Mouse (Mus musculus) forebrain, embryonic 12.5 days (tissue): ENCODE results near the gene Crybb2. TPM values are rescaled to one million over a fixed set of nuclear protein-coding genes. Genes with fewer than 3 reads are reported as not detected.
A peak's percentile ranks its signal among the peaks of the same experiment; 100 is the strongest.
"Not testable (repeated sequence)": the region's sequence is repeated elsewhere in the genome, so short reads cannot be mapped to it uniquely, and the experiment has no call there.

ENCODE experiments used
- ATAC-seq: fragments of 200-750 bp; cut with Nextera tagmentation; 2 replicates; pipeline ENCODE4 v1.8.0; 2017; ENCODE audit warnings: moderate TSS enrichment; ENCODE audit not compliant: low FRiP score
- H3K27ac ChIP-seq: fragments of 300-500 bp; sonication (generic); 2 replicates; pipeline ENCODE4 v1.5.1; 2016; ENCODE audit warnings: mild to moderate bottlenecking
- H3K27me3 ChIP-seq: fragments of 300-500 bp; sonication (generic); 2 replicates; pipeline ENCODE4 v1.6.1; 2016; ENCODE audit warnings: mild to moderate bottlenecking
- H3K36me3 ChIP-seq: fragments of 300-500 bp; sonication (generic); replicated peaks from 2 replicates; pipeline ENCODE4 v1.6.1; 2016; ENCODE audit warnings: mild to moderate bottlenecking
- H3K4me1 ChIP-seq: fragments of 300-500 bp; sonication (generic); 2 replicates; pipeline ENCODE4 v1.6.1; 2016
- H3K4me2 ChIP-seq: fragments of 300-500 bp; sonication (generic); 2 replicates; pipeline ENCODE4 v1.6.1; 2016; ENCODE audit warnings: mild to moderate bottlenecking, moderate library complexity
- H3K4me3 ChIP-seq: fragments of 300-500 bp; sonication (generic); replicated peaks from 2 replicates; pipeline ENCODE4 v1.5.1; 2016; ENCODE audit warnings: mild to moderate bottlenecking
- H3K9ac ChIP-seq: fragments of 300-500 bp; sonication (generic); 2 replicates; pipeline ENCODE4 v1.6.1; 2016; ENCODE audit warnings: mild to moderate bottlenecking
- H3K9me3 ChIP-seq: fragments of 300-500 bp; sonication (generic); 2 replicates; pipeline ENCODE4 v1.6.1; 2016
- WGBS: fragments of 180-500 bp; shearing (Covaris S2); methylation state at CpG from one replicate; pipeline ENCODE4 v1.1.7; 2016; 5-methylcytosine and 5-hydroxymethylcytosine counted together
- polyA plus RNA-seq: library from polyadenylated mRNA; unstranded; fragments of >200 nt; fragmentation: Nextera tagmentation; extraction: Ambion mirVana; gene quantifications from 2 replicates; pipeline ENCODE4 v1.2.1, GENCODE M21; 2016

The Crybb2 gene
- polyA plus RNA-seq, result not detected in 2 replicates

DNA sequence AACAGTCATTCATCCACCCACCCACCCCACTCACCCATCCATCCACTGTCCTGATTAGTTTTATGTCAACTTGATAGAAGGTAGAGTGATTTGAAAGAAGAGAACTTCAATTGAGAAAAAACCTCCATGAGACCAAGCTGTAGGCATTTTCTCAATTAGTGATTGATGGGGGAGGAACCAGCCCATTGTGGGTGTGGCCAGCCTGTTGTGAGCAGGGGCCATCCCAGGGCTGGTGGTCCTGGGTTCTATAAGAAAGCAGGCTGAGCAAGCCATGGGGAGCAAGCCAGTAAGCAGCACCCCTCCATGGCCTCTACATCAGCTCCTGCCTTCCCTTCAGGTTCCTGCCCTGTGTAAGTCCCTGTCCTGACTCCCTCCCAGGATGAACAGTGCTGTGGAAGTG lies at the start of gene Crybb2:
Gene Crybb2 (minus strand): TSS at position 101 of the 400 bp plus-strand sequence.
- no peak for ATAC-seq
- H3K9me3 ChIP-seq, result no peaks in the 10 kb centered on the region
- H3K27ac ChIP-seq, result no peak within 1 kb of the TSS

DNA sequence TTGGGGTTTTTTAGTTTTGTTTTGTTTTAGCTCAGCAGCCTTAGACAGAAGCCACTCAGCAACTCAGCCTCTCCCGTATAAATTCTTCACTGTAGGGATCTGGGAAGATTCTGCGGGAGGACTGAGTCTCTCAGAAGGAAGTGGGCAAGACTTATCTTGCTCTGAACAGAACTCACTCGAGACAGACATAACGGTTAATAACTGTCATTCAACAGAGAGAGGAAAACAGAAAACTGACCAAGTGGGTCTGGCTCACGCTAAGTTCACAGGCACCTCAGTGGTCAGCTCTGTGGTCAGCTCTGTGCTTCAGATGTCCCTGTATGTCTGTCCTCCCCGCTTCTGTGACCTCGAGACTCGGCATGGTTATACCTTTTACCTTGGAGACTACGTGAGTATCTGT lies 49.4 kb upstream of the Crybb2 start:
- Histone ChIP-seq H3K27ac (peak overlapping the region; percentile 69; the same call in 1 of the 2 replicates), H3K4me2 (no peak overlapping the region), H3K9ac (no peak overlapping the region), H3K4me1 (peaks cover 48% of the 10 kb centered on the region), H3K9me3 (no peaks in the 10 kb centered on the region), H3K36me3 (no peaks in the 10 kb centered on the region), H3K27me3 (no peaks in the 10 kb centered on the region), H3K4me3 (no peak overlapping the region)
- no peak for ATAC-seq
- WGBS, result 85% methylated on average over 9 of the region's 9 CpGs

More for the DNA sequence above, at the start of gene Crybb2:
- no peaks in the 10 kb centered on the region for H3K36me3 ChIP-seq
- H3K4me2 ChIP-seq, result no peak within 1 kb of the TSS
- H3K9ac ChIP-seq, result no peak within 1 kb of the TSS
- 0 out of 2 replicates have a peak, but pooled peaks cover 5% of the 10 kb centered on the region for H3K4me1 ChIP-seq
- H3K4me3 ChIP-seq, result no peak within 1 kb of the TSS
- H3K27me3 ChIP-seq, result no peaks in the 10 kb centered on the region

DNA sequence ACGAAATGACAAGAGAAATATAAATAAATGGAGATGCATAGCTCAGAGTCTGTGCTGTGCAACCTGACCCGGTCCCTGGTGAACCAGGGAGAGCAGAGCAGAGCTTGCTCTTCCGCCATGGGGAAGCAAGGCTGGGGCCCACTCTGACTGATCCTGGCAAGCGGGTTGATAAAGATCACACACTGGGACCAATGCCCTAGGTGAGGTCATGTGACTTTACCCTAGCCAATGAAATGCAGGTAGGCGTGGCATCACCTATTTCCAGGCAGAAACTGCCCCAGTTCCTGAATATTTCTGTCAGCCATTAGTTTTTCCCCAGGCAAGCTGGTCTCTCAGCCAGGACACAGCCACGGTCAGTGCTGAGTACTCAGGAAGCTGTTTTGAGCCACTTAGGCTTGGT lies 48.8 kb upstream of the Crybb2 start:
- no peak overlapping the region for H3K9ac ChIP-seq
- no peaks in the 10 kb centered on the region for H3K36me3 ChIP-seq
- H3K4me1 ChIP-seq, result peaks cover 52% of the 10 kb centered on the region
- H3K27ac ChIP-seq, result no peak overlapping the region
- H3K27me3 ChIP-seq, result no peaks in the 10 kb centered on the region
- no peak overlapping the region for H3K4me2 ChIP-seq
- H3K9me3 ChIP-seq, result no peaks in the 10 kb centered on the region
- ATAC-seq, result no peak
- 45% methylated on average over 6 of the region's 6 CpGs for WGBS
- no peak overlapping the region for H3K4me3 ChIP-seq

DNA sequence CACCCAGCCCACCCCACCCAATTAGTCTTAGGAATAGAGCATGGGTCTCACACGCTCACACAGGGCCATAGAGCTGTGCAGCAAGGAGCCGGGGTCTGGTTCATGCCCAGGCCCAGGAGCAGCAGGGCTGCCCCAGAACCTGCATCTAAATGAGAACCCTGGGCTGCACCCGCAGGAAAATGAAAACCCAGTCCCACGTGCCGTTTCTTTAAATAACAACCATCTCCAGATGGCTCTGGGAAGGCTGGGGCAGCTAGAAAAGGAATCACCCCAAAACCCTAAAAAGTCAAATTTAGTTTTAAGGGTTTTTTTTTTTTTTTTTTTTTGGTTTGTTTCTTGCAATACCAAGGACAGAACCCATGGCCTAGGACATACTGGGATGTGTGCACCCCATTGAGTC lies 47.4 kb upstream of the Crybb2 start:
- Histone ChIP-seq H3K36me3 (no peaks in the 10 kb centered on the region), H3K9ac (no peak overlapping the region), H3K4me2 (no peak overlapping the region), H3K9me3 (no peaks in the 10 kb centered on the region), H3K4me3 (no peak overlapping the region), H3K27me3 (no peaks in the 10 kb centered on the region), H3K4me1 (peaks cover 54% of the 10 kb centered on the region), H3K27ac (no peak overlapping the region)
- WGBS, result 86% methylated on average over 5 of the region's 5 CpGs
- ATAC-seq, result no peak

DNA sequence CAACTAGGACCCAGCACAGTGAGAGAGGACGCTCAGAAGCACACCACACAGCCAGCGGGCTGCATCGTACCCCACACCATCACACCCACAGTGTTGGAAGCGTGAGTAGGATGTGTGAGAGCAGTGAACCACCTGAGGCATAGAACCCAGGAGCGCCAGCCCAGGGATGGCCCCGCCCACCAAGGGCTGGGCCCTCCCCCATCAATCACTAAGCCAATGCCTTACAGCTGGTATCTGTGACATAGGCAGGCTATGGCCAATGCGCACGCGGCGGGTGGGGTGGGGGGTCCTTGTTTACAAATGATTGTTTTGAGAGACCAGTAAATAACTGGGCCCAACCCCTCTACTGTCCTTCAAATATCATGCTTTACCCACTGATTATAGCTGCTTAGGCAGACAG lies 46.0 kb upstream of the Crybb2 start:
- Histone ChIP-seq H3K27me3 (no peaks in the 10 kb centered on the region), H3K4me3 (no peak overlapping the region), H3K27ac (no peak overlapping the region), H3K4me1 (peaks cover 48% of the 10 kb centered on the region), H3K4me2 (no peak overlapping the region), H3K9ac (no peak overlapping the region), H3K36me3 (no peaks in the 10 kb centered on the region), H3K9me3 (no peaks in the 10 kb centered on the region)
- WGBS, result 72% methylated on average over 10 of the region's 10 CpGs
- no peak for ATAC-seq

DNA sequence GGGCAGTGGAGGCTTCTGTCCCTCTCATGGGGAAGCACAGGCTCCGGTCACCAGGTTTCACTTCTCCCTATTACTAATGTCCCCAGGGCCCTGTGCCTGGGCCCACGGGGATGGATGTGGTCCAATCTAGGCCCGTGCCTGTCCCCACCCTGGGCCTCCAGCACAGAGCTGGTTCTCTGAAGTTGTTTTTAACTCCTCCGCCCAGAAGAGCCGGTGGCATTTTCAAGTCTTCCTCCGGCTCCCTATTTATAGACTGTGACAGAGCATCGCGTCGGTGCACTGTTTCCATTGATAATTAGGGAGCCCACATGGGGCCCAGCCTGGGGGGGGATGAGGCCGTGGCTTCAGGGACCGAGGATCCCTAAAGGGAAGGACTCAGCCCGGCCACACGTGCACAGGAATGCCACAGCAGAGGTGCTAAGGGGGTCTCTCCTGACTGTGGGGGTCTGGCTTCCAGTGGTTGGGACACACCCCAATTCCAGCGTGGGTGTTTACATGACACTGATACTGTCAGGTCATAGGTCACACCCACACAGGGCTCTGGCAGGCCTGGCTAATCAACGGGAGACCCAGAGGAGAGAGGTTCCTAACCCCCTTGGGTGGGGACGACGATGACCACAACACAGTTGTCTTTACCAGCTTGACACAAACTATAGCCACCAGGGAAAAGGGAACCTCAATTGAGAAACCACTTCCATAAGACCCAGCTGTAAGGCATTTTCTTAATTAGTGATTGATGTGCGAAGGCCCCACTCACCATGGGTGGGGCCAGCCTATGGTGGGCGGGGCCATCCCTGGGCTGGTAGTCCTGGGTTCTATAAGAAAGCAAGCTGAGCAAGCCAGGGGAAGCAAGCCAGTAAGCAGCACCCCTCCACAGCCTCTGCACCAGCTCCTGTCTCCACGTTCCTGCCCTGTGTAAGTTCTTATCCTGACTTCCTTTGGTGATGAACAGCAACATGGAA lies 44.6 kb upstream of the Crybb2 start:
- ATAC-seq, result no peak
- H3K27me3 ChIP-seq, result no peaks in the 10 kb centered on the region
- H3K36me3 ChIP-seq, result no peaks in the 10 kb centered on the region
- peaks cover 39% of the 10 kb centered on the region for H3K4me1 ChIP-seq
- peak overlapping the region; percentile 36; the same call in 1 of the 2 replicates for H3K27ac ChIP-seq
- 52% methylated on average over 20 of the region's 20 CpGs for WGBS
- no peak overlapping the region for H3K4me2 ChIP-seq
- H3K9ac ChIP-seq, result no peak overlapping the region; the same call in 1 of the 2 replicates
- H3K9me3 ChIP-seq, result no peaks in the 10 kb centered on the region
- H3K4me3 ChIP-seq, result no peak overlapping the region

DNA sequence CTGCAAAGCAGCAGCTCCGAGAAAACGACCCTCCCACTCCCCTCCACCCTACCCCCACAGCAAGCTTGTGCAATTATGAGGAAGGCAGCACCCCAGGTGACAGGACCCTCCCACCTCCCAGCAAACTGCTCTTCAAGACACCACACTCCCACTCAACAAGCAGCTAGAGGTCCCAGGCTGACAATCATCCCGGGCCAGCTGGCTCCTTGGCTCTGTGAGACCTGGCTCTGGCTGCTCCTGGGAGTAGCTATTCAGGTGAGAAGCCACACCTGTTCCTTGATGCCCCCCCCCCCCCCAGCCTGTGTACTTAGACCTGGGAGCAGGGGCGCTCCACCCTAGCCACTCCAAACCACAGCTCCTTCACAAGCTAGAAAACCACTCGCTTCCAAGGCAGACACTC lies 43.2 kb upstream of the Crybb2 start:
- 48% methylated on average over 5 of the region's 5 CpGs for WGBS
- peaks cover 34% of the 10 kb centered on the region for H3K4me1 ChIP-seq

DNA sequence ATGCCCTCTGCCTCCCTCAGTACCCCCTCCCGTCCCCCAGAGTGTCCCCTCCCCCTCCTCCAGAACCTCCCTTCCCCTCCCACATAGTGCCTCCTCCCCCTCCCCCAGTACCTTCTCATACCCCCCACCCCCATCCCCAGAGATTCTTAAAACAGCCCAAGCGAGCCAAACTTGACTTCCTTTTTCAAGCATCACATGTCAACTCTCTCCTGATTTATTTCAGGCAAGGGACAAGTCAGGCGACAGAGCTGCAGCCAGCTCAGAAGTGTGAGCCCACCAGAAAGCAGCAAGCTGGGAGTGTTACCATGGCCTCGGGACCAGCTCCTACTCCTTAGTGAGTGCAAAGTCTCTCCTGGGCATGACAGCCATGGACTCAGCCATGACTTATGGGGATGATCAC lies 41.4 kb upstream of the Crybb2 start:
- Histone ChIP-seq H3K4me3 (no peak overlapping the region), H3K4me1 (peaks cover 28% of the 10 kb centered on the region), H3K9me3 (no peaks in the 10 kb centered on the region), H3K4me2 (no peak overlapping the region), H3K9ac (no peak overlapping the region), H3K27ac (0 out of 2 replicates have a peak overlapping the region, but pooled peaks have one; percentile 76), H3K27me3 (no peaks in the 10 kb centered on the region), H3K36me3 (no peaks in the 10 kb centered on the region)
- 25% methylated on average over 4 of the region's 4 CpGs for WGBS
- ATAC-seq, result no peak

More for the DNA sequence above, 43.2 kb upstream of the Crybb2 start:
- Histone ChIP-seq H3K4me2 (no peak overlapping the region), H3K27ac (0 out of 2 replicates have a peak overlapping the region, but pooled peaks have one; percentile 25), H3K9ac (no peak overlapping the region), H3K36me3 (no peaks in the 10 kb centered on the region), H3K9me3 (no peaks in the 10 kb centered on the region), H3K4me3 (no peak overlapping the region), H3K27me3 (no peaks in the 10 kb centered on the region)
- no peak for ATAC-seq

DNA sequence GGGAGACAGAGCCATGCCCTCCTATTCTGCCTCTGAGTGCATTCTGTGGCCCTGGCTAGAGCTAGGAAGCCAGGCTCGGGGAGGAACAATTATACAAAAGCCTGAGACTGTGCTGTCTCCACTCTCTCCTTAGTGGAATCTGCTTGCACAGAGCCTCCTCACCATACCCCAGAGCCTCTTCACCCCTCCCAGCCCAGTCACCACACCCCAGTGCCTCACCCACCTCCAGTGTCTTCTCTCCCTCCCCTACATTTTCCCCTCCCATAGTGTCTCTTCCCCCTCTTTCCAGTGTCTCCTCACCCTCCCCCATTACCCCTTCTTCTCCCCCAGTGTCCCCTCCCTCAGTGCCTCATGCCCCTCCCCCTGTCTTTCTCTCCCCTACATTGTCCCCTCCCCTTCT lies 41.0 kb upstream of the Crybb2 start:
- ATAC-seq, result peak; percentile 52; the same call in 1 of the 2 replicates
- Histone ChIP-seq H3K27ac (peak overlapping the region; percentile 76), H3K36me3 (no peaks in the 10 kb centered on the region), H3K4me1 (peaks cover 28% of the 10 kb centered on the region), H3K9me3 (no peaks in the 10 kb centered on the region), H3K4me2 (no peak overlapping the region), H3K27me3 (no peaks in the 10 kb centered on the region), H3K9ac (peak overlapping the region; percentile 30; the same call in 1 of the 2 replicates), H3K4me3 (no peak overlapping the region)
- 12% methylated on average over 1 of the region's 1 CpGs for WGBS

DNA sequence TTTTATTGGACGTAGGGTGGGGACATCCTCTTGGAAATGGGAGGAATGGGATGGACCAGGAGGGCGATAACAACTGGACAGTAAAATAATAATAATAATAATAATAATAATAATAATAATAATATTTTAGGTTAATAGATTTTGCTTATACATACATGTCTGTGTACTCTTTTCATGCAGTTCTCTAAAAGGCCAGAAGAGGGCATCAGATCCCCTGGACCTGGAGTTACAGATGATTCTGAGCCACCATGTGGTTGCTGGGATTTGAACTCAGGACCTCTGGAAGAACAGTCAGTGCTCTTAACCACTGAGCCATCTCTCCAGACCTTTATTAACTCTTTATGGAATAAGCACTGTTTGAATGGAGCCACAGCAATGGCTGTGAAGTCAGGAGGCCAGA lies 39.7 kb upstream of the Crybb2 start:
- 93% methylated on average over 2 of the region's 2 CpGs for whole genome bisulfite sequencing

DNA sequence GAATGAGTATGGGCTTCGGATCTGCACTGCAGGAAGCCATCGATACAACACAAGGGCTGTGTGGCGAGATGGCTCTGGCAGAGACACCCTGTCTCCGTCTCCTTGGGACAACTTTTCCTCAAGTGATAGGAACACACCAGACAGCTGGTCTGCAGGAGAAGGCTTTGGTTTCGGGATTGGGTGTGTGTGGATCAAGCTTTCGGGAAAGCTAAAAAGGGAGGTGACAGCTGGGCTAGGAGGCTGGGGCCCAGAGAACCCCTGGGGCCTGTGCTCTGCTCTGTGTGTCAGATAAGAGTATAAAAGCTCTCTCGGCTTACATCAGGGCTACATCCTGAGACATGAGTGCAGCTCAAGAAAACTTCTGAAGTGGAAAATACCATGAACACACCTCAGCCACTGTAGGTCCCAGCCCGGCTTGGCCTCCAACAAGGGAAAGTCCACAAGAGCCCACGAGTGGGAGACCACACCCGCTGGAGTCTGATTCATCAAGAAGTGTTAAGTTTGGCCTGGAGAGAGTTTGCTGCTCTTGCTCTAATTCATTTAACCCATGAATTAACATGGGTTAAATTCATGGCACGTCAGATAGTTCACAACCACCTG lies 38.3 kb upstream of the Crybb2 start:
- Histone ChIP-seq H3K27me3 (no peaks in the 10 kb centered on the region), H3K27ac (no peak overlapping the region), H3K9me3 (no peaks in the 10 kb centered on the region), H3K4me2 (no peak overlapping the region), H3K36me3 (no peaks in the 10 kb centered on the region), H3K4me1 (peaks cover 21% of the 10 kb centered on the region), H3K9ac (no peak overlapping the region), H3K4me3 (no peak overlapping the region)
- 78% methylated on average over 11 of the region's 11 CpGs for WGBS
- no peak for ATAC-seq

More for the DNA sequence above, 39.7 kb upstream of the Crybb2 start:
- H3K27me3 ChIP-seq, H3K4me2 ChIP-seq, ATAC-seq, H3K36me3 ChIP-seq, H3K9me3 ChIP-seq, H3K9ac ChIP-seq, H3K27ac ChIP-seq, H3K4me3 ChIP-seq: not testable (repeated sequence)
- peaks cover 26% of the 10 kb centered on the region for H3K4me1 ChIP-seq

DNA sequence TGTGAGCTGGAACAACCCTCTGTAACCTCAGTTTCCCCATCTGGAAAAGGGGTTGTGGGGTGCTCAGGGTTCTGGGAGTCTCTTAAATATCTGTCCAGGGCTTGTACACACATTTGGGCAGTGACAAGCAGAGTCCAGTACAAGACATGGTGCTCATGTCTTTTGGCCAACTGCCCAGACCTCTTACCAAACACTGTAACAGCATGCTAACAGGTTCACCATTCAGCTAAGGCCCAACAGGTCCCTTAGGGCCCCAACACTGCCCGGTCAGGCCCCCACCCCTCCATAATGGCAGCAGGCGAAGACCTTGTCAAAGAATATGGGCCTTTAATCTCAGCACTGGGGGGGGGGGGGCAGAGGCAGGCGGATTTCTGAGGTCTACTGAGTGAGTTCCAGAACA lies 37.8 kb upstream of the Crybb2 start:
- WGBS, result 68% methylated on average over 3 of the region's 3 CpGs
- Histone ChIP-seq H3K4me1 (peaks cover 22% of the 10 kb centered on the region), H3K36me3 (no peaks in the 10 kb centered on the region), H3K9ac (no peak overlapping the region), H3K27me3 (no peaks in the 10 kb centered on the region), H3K4me2 (no peak overlapping the region), H3K27ac (no peak overlapping the region), H3K4me3 (no peak overlapping the region), H3K9me3 (no peaks in the 10 kb centered on the region)
- ATAC-seq, result no peak
